Mouse (Mus musculus): Measurements from ENCODE around the gene Pias4. TPM values are rescaled to one million over a fixed set of nuclear protein-coding genes. Genes with fewer than 3 reads are reported as not detected.

The Pias4 gene
- polyA plus RNA-seq, 1 experiment from 2014 or later, result 32.8 TPM

DNA sequence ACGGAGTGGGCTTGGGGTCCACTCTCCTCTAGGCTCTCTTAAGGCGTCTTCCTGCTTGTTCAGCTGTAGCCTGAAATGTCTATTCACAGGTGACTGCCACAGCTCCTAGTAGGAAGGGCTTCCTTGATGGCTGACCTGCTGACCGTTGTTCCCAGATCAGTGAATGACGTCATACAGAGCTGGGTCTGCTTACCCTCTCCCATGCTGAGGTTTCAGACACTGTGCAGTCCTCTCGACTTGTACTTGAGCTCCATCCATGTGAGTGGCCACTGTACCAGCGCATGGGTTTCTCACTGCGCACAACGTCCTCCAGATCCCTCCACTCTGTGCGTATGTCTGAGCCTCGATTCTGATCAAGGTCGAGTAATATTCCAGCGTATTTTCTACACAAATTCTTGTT, 15.1 kb downstream of the Pias4 start:
- TF ChIP-seq CTCF (IDR thresholded peaks at IDR 0.05; ENCODE audit: low read depth), result no peak
- Histone ChIP-seq H3K4me1 (replicated peaks; ENCODE audit: control insufficient read depth, insufficient read depth, low read length) (no peaks in the 10 kb centered on the region), H3K9ac (ENCODE audit: low read depth, low read length) (no peak overlapping the region), H3K36me3 (ENCODE audit: control insufficient read depth, insufficient read depth) (peaks cover 73% of the 10 kb centered on the region), H3K27ac (ENCODE audit: low read depth, low read length) (peak overlapping the region; percentile 11; the same call in 1 of the 2 replicates), H3K27me3 (replicated peaks; ENCODE audit: control insufficient read depth, insufficient read depth, low read length) (no peaks in the 10 kb centered on the region), H3K4me3 (ENCODE audit: low read depth, low read length) (no peak overlapping the region), H3K9me3 (ENCODE audit: control insufficient read depth) (no peaks in the 10 kb centered on the region), H3K4me2 (replicated peaks; ENCODE audit: low read depth) (no peak overlapping the region)
- peak; percentile 29; the same call in 1 of the 2 replicates for ATAC-seq
- 60% methylated on average over 12 of the region's 12 CpGs for WGBS

DNA sequence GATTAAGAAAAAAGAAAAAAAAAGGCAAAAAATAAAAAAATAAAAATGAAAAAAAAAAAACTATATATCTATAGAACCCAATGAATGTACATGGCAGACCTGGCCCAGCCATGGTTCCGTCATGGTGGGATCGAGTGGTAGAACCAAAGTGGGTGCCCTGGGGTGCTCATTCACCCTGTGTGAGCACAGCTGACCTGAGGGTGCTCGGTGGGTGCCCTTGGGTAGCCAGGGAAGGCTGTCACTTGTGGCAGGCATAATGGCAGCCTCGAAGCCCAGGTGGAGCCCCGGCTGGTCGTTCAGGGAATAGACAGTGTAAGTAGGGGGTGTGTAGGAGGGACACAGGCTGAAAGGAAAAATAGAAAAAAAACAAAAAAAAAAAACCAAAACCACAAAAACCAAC, 16.5 kb downstream of the Pias4 start:
- no peaks in the 10 kb centered on the region for H3K27me3 ChIP-seq (replicated peaks; ENCODE audit: control insufficient read depth, insufficient read depth, low read length)
- H3K4me2 ChIP-seq (replicated peaks; ENCODE audit: low read depth), result no peak overlapping the region
- 70% methylated on average over 6 of the region's 6 CpGs for WGBS
- H3K4me3 ChIP-seq (ENCODE audit: low read depth, low read length), result no peak overlapping the region
- TF ChIP-seq CTCF (IDR thresholded peaks at IDR 0.05; ENCODE audit: low read depth), result no peak
- no peak overlapping the region for H3K27ac ChIP-seq (ENCODE audit: low read depth, low read length)
- no peak for ATAC-seq
- 0 out of 2 replicates have a peak, but pooled peaks cover 3% of the 10 kb centered on the region for H3K4me1 ChIP-seq (replicated peaks; ENCODE audit: control insufficient read depth, insufficient read depth, low read length)
- no peak overlapping the region for H3K9ac ChIP-seq (ENCODE audit: low read depth, low read length)
- H3K9me3 ChIP-seq (ENCODE audit: control insufficient read depth), result no peaks in the 10 kb centered on the region
- peaks cover 73% of the 10 kb centered on the region for H3K36me3 ChIP-seq (ENCODE audit: control insufficient read depth, insufficient read depth)

DNA sequence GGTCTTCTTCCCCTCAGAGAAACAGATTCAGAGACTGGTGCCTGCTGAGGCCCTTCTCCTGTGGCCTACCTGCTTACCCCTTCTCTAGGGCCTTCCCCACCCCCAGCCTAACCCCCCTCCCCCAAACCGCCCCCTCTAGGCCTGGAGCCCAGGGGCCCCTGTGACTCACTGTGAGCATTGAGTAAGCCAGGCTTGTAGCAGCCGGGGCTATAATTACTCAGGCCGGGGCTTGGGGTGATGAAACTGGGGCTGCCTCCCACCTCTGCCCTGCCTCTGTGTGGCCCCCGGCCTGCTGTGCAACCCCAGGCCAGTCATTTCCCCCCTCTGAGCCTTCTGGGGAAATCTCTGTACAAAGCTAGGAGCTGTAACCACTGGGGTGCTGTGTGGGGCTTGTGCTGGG, 21.4 kb downstream of the Pias4 start:
- Histone ChIP-seq H3K36me3 (ENCODE audit: control insufficient read depth, insufficient read depth) (peaks cover 68% of the 10 kb centered on the region), H3K4me3 (ENCODE audit: low read depth, low read length) (peak overlapping the region; percentile 21), H3K4me2 (replicated peaks; ENCODE audit: low read depth) (peak overlapping the region; percentile 59), H3K9me3 (ENCODE audit: control insufficient read depth) (no peaks in the 10 kb centered on the region), H3K27ac (ENCODE audit: low read depth, low read length) (peak overlapping the region; percentile 91), H3K27me3 (replicated peaks; ENCODE audit: control insufficient read depth, insufficient read depth, low read length) (no peaks in the 10 kb centered on the region), H3K9ac (ENCODE audit: low read depth, low read length) (peak overlapping the region; percentile 31; the same call in 1 of the 2 replicates), H3K4me1 (replicated peaks; ENCODE audit: control insufficient read depth, insufficient read depth, low read length) (peaks cover 7% of the 10 kb centered on the region; the same call in 1 of the 2 replicates)
- 0 out of 2 replicates have a peak, but pooled peaks have one; percentile 0 for ATAC-seq
- WGBS, result 38% methylated on average over 4 of the region's 4 CpGs
- no peak for TF ChIP-seq CTCF (IDR thresholded peaks at IDR 0.05; ENCODE audit: low read depth)

DNA sequence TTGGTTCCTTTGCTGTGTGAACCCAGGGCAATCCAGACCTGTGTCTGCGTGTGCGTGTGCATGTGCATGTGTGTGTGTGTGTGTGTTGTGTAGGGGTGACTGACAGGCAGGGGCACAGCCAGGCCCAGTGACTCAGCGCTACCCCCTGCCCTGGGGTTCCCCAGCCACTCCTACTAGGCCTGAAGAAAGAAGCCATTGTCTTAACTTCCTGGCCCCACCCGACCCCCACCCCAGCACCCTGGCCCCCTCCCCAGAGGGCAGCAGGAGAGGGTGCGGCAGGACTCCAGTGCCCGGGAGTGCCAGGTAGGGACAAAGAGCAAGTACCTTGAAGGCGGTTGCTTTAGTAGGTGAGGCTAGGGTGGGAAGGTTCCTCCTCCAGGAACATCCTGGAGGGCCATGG, 21.9 kb downstream of the Pias4 start:
- Histone ChIP-seq H3K27me3 (replicated peaks; ENCODE audit: control insufficient read depth, insufficient read depth, low read length) (no peaks in the 10 kb centered on the region), H3K4me2 (replicated peaks; ENCODE audit: low read depth) (peak overlapping the region; percentile 59), H3K36me3 (ENCODE audit: control insufficient read depth, insufficient read depth) (peaks cover 68% of the 10 kb centered on the region), H3K4me1 (replicated peaks; ENCODE audit: control insufficient read depth, insufficient read depth, low read length) (peaks cover 12% of the 10 kb centered on the region; the same call in 1 of the 2 replicates), H3K9ac (ENCODE audit: low read depth, low read length) (peak overlapping the region; percentile 31; the same call in 1 of the 2 replicates), H3K9me3 (ENCODE audit: control insufficient read depth) (no peaks in the 10 kb centered on the region), H3K27ac (ENCODE audit: low read depth, low read length) (peak overlapping the region; percentile 91), H3K4me3 (ENCODE audit: low read depth, low read length) (peak overlapping the region; percentile 21)
- WGBS, result 43% methylated on average over 7 of the region's 7 CpGs
- peak; percentile 70 for ATAC-seq
- no peak for TF ChIP-seq CTCF (IDR thresholded peaks at IDR 0.05; ENCODE audit: low read depth)

DNA sequence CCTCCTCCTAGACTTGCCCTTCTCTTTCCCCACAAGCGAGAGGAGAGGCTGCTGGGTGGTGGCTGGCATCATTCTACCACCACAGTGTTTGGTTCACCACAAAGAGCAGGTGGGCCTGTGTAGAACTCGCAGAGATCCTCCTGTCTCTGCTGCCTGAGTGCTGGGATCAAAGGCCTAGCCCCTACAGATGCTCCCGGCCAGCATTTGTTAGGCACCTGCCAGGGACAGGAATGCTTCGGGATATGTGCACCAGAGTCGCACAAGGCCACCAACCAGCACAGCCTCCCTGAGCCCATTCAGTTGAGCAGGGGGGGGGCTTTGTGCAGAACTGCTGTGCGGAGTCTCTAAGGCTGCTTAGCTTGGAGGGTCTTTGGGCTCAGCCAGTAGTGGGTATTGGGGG, 22.4 kb downstream of the Pias4 start:
- H3K27me3 ChIP-seq (replicated peaks; ENCODE audit: control insufficient read depth, insufficient read depth, low read length), result no peaks in the 10 kb centered on the region
- peak overlapping the region; percentile 91 for H3K27ac ChIP-seq (ENCODE audit: low read depth, low read length)
- no peaks in the 10 kb centered on the region for H3K9me3 ChIP-seq (ENCODE audit: control insufficient read depth)
- WGBS, result 72% methylated on average over 6 of the region's 6 CpGs
- H3K36me3 ChIP-seq (ENCODE audit: control insufficient read depth, insufficient read depth), result peaks cover 65% of the 10 kb centered on the region
- peaks cover 16% of the 10 kb centered on the region; the same call in 1 of the 2 replicates for H3K4me1 ChIP-seq (replicated peaks; ENCODE audit: control insufficient read depth, insufficient read depth, low read length)
- no peak for ATAC-seq
- H3K9ac ChIP-seq (ENCODE audit: low read depth, low read length), result 0 out of 2 replicates have a peak overlapping the region, but pooled peaks have one; percentile 31
- TF ChIP-seq CTCF (IDR thresholded peaks at IDR 0.05; ENCODE audit: low read depth), result no peak
- no peak overlapping the region for H3K4me3 ChIP-seq (ENCODE audit: low read depth, low read length)
- peak overlapping the region; percentile 59 for H3K4me2 ChIP-seq (replicated peaks; ENCODE audit: low read depth)

DNA sequence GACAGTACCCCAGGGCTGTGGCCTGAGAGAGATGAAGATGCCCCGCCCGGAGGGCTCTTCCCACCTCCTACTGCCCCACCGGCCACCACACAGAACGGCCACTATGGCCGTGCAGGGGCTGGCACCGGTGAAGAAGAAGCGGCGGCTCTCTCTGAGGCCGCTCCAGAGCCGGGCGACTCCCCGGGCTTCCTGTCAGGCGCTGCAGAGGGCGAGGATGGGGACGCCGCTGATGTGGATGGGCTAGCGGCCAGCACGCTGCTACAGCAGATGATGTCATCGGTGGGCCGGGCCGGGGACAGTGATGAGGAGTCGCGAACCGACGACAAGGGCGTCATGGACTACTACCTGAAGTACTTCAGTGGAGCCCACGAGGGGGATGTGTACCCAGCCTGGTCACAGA, 23.1 kb downstream of the Pias4 start:
- no peak for ATAC-seq
- no peak overlapping the region for H3K4me3 ChIP-seq (ENCODE audit: low read depth, low read length)
- peak overlapping the region; percentile 91 for H3K27ac ChIP-seq (ENCODE audit: low read depth, low read length)
- no peak for TF ChIP-seq CTCF (IDR thresholded peaks at IDR 0.05; ENCODE audit: low read depth)
- H3K27me3 ChIP-seq (replicated peaks; ENCODE audit: control insufficient read depth, insufficient read depth, low read length), result no peaks in the 10 kb centered on the region
- H3K9me3 ChIP-seq (ENCODE audit: control insufficient read depth), result no peaks in the 10 kb centered on the region
- H3K36me3 ChIP-seq (ENCODE audit: control insufficient read depth, insufficient read depth), result peaks cover 58% of the 10 kb centered on the region
- H3K4me1 ChIP-seq (replicated peaks; ENCODE audit: control insufficient read depth, insufficient read depth, low read length), result peaks cover 20% of the 10 kb centered on the region
- WGBS, result 83% methylated on average over 27 of the region's 27 CpGs
- H3K4me2 ChIP-seq (replicated peaks; ENCODE audit: low read depth), result peak overlapping the region; percentile 14; the same call in 1 of the 2 replicates
- H3K9ac ChIP-seq (ENCODE audit: low read depth, low read length), result no peak overlapping the region
